Mouse (Mus musculus): ENCODE measurements at regions not wholly inside any gene's neighbourhood (a gene's known extent, or its start where the extent isn't known, plus 50 kb on each side); places are given as distances from the start of the nearest gene placed in this dataset.
"Not testable (repeated sequence)": the region's sequence is repeated elsewhere in the genome, so short reads cannot be mapped to it uniquely, and the experiment has no call there.

DNA sequence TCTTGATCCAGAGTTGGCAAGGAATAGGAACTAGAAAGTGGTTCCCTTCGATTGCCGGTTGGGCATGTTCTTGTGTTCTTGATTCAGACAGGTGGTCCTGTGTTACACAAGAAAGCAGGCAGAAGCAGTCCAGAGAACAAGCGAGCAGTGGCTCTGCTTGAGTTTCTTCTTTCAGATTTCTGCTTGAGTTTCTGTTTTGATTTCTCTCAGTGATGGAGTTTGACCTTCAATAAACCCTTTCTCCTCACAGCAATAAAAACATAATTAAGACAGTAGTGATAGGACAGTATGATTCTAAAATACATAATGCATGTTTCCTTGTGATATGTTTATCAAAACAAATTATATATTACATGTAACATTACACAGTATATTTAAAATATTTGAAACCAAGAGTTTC is 59.1 kb downstream of the Klf6 start:
- in situ Hi-C loops (cut with MseI, MboI) = no loop called here

GRCm38 (mm10) chr13:5931433-5931832 is 70.2 kb downstream of the Klf6 start:
- in situ Hi-C loops (cut with MseI, MboI) = no loop called here

- in situ Hi-C loops (cut with MseI, MboI) = no loop called here
These were observed 76.2 kb downstream of the Klf6 start for GRCm38 (mm10) chr13:5937436-5937835.

- in situ Hi-C loops (cut with MseI, MboI) = no loop called here
These were observed 76.7 kb downstream of the Klf6 start for GRCm38 (mm10) chr13:5937970-5938369.

- in situ Hi-C loops (cut with MseI, MboI) = no loop called here
These were observed 78.1 kb downstream of the Klf6 start for GRCm38 (mm10) chr13:5939368-5939767.

DNA sequence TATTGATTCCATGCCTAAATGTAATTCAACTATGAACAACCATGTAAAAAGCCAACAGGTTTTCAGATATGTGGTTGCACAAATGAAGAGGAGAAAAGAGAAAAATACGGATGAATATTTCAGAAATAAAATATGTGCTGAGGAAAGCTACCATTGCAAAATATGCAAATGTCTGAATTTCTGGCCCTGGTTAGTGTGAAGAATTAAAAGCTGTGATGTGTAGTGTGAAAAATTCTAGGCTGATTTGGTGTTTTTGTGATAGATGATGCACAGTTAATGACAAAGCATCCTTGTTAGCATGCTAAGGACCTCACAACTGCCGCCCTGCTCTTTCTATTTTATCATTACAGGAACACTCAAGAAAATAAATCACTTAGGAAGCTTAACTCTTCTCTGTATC is 91.6 kb downstream of the Klf6 start:
- in situ Hi-C loops (cut with MseI, MboI) = no loop called here

GRCm38 (mm10) chr13:5955121-5955520 is 93.8 kb downstream of the Klf6 start:
- in situ Hi-C loops (cut with MseI, MboI) = not testable (repeated sequence)

GRCm38 (mm10) chr13:5956145-5956544 is 94.9 kb downstream of the Klf6 start:
- in situ Hi-C loops (cut with MseI, MboI) = no loop called here

GRCm38 (mm10) chr13:5962947-5963346 is 101.7 kb downstream of the Klf6 start:
- in situ Hi-C loops (cut with MseI, MboI) = no loop called here

- in situ Hi-C loops (cut with MseI, MboI) = no loop called here
These were observed 103.3 kb downstream of the Klf6 start for GRCm38 (mm10) chr13:5964626-5965025.

DNA sequence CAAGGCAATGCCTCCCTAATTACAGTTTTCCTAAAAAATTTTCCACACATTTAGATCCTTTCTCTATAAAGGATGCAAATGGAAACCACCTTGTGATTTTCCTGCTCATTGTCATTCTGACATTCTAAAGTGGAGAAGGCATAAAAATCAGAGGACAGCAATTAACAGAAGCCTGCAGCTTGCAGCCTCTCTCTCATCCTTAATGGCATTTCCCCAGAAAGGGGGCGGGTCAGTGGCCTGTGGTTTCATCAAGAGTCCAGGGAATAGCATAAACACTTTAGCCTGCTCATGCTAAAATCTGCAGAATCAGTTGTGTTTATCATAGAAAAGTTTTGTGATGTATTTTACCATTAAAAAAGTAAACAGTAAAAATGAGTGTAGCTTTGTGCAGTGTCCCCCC is 117.3 kb downstream of the Klf6 start:
- in situ Hi-C loops (cut with MseI, MboI) = no loop called here

GRCm38 (mm10) chr13:5987491-5987890 is 126.2 kb downstream of the Klf6 start:
- in situ Hi-C loops (cut with MseI, MboI) = no loop called here

DNA sequence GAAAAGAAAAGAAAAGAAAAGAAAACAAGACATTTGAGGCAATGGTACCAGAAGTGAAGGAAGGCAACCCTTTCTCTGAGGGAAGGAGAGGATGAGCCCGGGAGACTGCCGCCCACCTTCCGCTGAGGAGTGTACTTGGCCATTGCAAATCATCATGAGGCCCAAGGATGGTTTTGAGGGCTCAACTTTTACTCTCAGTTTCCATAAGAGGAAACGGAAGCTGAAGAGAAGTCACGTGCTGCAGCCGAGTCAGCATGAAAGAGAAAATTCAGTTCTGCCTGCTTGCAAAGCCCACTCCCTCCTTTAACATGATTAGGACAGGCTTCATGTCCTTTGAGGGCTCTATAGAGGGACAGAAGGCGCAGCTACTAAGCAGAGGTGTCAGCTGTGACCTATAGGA is 127.1 kb downstream of the Klf6 start:
- in situ Hi-C loops (cut with MseI, MboI) = no loop called here

GRCm38 (mm10) chr13:6000559-6001217 is 139.4 kb downstream of the Klf6 start:
- in situ Hi-C loops (cut with MseI, MboI) = no loop called here

DNA sequence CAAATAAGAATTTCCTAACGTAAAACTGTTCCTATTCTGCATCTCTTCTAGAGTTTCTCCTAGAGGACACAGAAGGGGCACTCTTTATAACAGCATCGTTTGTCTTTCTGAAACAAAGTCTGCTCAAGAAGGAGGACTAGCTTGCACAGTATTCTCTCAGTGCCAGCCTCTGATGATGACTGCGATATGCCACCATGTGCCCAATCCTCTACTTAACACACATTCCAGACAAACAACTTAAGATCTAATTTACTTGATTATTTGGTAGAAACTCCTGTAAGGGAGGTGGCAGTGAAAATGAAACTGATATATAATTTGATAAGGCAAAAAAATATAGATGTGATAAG is 139.9 kb downstream of the Klf6 start:
- in situ Hi-C loops (cut with MseI, MboI) = no loop called here

DNA sequence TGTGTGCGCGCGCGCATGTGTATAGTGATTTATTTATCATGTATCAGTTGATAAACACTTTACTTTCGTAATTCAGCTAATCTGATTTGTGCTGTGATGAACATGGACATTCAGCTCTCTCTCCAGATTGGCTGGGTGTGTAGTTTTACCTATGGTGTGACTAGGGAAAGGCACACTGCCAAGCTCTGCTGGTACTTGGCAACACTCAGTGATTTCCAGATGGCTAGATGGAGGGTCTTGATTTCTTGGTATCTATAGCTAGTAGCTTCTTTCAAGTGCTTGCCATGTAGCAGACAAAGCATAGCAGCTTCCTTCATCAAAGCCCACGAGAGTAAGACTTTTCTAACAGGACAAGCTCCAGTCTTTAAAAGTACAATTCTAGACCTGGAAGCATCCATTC is 144.6 kb downstream of the Klf6 start:
- in situ Hi-C loops (cut with MseI, MboI) = no loop called here

DNA sequence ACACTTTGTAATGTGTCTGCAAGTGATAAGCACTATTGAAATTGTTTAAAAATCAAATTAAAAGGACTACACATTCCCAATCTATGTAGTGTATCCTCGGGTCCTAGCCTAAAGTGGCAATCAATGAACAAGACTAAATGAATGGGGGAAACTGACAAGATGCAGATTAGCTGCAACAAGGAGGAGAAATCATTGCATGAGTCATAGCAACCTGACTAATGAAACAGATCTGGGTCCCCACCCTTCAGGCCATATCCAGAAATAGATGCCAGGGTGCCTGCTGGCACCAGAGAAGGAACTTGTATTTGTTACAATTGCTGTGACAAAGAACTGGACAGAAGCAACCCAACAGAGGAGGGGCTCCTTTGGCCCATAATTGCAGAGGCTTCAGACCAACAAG is 148.4 kb downstream of the Klf6 start:
- in situ Hi-C loops (cut with MseI, MboI) = no loop called here

- in situ Hi-C loops (cut with MseI, MboI) = no loop called here
These were observed 165.9 kb downstream of the Klf6 start for GRCm38 (mm10) chr13:6027207-6027606.

- in situ Hi-C loops (cut with MseI, MboI) = no loop called here
These were observed 167.6 kb downstream of the Klf6 start for GRCm38 (mm10) chr13:6028878-6029277.

- in situ Hi-C loops (cut with MseI, MboI) = no loop called here
These were observed 168.2 kb downstream of the Klf6 start for GRCm38 (mm10) chr13:6029461-6029860.

DNA sequence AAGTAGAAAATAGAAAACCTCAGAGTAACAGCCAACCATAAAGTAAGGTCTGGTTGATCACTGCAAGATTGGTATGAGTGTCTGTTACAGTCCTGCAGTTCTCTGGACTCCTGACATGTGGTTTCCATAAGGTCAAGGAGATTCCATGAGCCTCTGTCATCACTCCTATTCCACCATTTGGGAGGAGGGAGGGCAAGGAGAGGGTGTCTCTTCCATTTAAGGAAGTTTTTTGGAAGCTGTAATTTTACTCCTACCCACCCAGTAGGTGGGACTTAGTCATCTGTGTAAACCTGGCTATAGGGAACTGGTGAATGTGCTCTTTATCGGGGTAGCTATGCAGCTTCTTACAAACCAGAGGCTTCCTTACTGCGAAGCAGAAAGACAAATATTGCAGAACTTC is 168.8 kb downstream of the Klf6 start:
- in situ Hi-C loops (cut with MseI, MboI) = no loop called here

DNA sequence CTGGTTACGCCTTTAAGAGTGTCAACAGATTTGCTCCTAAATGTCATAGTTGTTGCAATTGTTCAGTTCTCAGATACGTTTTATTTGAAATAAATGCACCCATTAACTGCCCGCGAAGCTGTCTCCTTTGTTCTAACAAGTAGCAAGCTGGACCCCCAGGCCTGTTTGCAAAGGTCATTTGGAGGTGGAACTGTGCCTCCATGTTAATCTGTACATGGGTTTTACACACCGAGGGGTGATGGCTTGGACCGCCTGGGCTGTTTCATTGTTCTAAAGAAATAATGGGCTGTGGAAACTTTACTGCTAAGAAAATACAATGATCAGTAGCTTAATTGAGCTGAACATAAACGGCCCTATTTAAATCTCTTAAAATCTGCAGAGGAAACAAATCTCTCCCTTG is 178.8 kb downstream of the Klf6 start:
- in situ Hi-C loops (cut with MseI, MboI) = no loop called here

DNA sequence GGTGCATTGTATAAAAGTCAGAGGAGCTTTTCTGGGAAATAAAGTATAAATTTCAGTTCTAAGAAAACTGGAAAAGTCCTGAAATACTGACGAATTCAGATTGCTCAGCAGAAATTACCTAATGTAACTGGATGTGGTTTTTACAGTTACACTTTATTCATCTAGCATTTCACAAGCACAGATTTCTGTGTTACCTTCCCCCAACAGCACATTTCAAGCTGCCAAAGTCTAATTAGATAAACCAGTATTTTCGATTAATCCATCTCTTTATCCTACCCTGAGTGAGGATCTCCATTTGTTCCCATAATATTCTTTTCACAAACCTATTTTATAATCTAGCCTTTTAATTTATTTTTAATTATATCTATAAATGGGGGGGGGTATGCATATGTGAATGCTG is 179.4 kb downstream of the Klf6 start:
- in situ Hi-C loops (cut with MseI, MboI) = no loop called here

DNA sequence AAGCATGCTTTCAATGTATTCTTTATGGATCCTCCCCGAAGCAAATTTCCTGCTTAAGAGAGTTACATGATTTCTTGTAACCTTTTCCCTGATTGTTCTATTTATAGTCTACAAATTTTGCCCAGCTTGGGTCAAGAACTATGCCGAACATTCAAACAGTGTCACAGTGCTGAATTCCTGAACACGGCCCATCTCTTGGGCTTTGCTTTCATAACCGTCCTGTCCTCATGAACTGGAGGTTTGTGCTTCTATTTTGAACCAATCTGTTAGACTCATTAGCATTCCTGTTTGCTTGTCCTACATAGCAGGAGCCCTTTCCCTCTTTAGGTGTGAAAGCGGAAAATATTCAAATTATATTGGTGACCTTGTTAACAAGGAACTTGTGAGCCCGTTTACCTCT is 181.2 kb downstream of the Klf6 start:
- in situ Hi-C loops (cut with MseI, MboI) = no loop called here

Data from mouse trophoblast stem cell (cell line).